ENCODE assay signal across 11 mouse cellular contexts in the genomic region with DNA sequence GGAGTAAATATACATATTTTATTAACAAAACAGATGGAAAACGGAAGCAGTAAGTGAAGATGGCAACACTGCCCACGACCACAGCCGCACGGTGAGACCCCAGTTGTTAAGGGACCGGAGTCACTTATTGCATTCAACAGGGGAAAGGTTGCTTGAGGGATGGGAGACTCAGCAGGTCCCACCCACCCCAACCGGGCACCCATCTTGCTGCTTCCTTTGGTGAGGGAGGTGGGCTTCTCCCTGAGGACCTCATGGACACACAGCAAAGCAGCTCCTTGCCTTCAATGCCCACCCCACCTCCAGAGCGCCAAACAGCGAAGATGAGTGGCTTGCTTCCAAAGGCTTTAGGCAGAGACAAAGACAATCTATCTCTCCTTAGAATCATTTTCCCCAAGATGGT. TPM values are rescaled to one million over a fixed set of nuclear protein-coding genes. Genes with fewer than 3 reads are reported as not detected.
A peak's percentile ranks its signal among the peaks of the same experiment; 100 is the strongest.
DNase-seq lines count a peak whose midpoint lies in the region; ATAC-seq and TF ChIP-seq lines count a peak whose summit lies in the region.
"Had no signal": no experiment of that assay in that cellular context is flagged by ENCODE, and none has a peak within 500 bp of the region (broad histone marks: within the 10 kb centered on the region; RNA-seq: fewer than 3 reads in every experiment).

No protein-coding gene starts in this region.

- intact Hi-C loops in gastrocnemius, adult 2 months (cut with DNase I) = no loop called here

- no peak overlapping the region for H3K4me3 ChIP-seq in gastrocnemius, adult 2 months
- H3K4me3 ChIP-seq in kidney, embryonic 14.5 days (ENCODE audit: low read length) = no peak overlapping the region
- no peak overlapping the region for H3K4me3 ChIP-seq in midbrain, embryonic 16.5 days (ENCODE audit: low read depth, low read length)
- no peak overlapping the region for H3K4me3 ChIP-seq in midbrain, embryonic 15.5 days
- no peak overlapping the region for H3K4me3 ChIP-seq in stomach, embryonic 16.5 days (replicated peaks; ENCODE audit: low read length)

- ATAC-seq in kidney, embryonic 14.5 days (ENCODE audit: low FRiP score, low TSS enrichment) = no peak
- ATAC-seq in midbrain, embryonic 16.5 days = no peak
- ATAC-seq in midbrain, embryonic 15.5 days (replicated peaks) = no peak
- no peak for ATAC-seq in stomach, embryonic 16.5 days (ENCODE audit: insufficient read depth, low FRiP score)

- no peaks in the 10 kb centered on the region for H3K9me3 ChIP-seq in kidney, embryonic 14.5 days (ENCODE audit: control insufficient read depth, low read length)
- H3K9me3 ChIP-seq in midbrain, embryonic 16.5 days (replicated peaks; ENCODE audit: control insufficient read depth, low read length, poor library complexity, severe bottlenecking) = no peaks in the 10 kb centered on the region
- no peaks in the 10 kb centered on the region for H3K9me3 ChIP-seq in midbrain, embryonic 15.5 days
- H3K9me3 ChIP-seq in stomach, embryonic 16.5 days (replicated peaks; ENCODE audit: control insufficient read depth, low read length) = no peaks in the 10 kb centered on the region
- H3K9me3 ChIP-seq: megakaryocyte, embryonic 14.5 days had no signal

- WGBS in kidney, embryonic 14.5 days = 91% methylated on average over 8 of the region's 8 CpGs
- WGBS in midbrain, embryonic 16.5 days = 91% methylated on average over 8 of the region's 8 CpGs
- 90% methylated on average over 8 of the region's 8 CpGs for WGBS in midbrain, embryonic 15.5 days
- WGBS in stomach, embryonic 16.5 days = 83% methylated on average over 8 of the region's 8 CpGs

- peak overlapping the region; percentile 93 for H3K27ac ChIP-seq in gastrocnemius, adult 2 months
- peak overlapping the region; percentile 95 for H3K27ac ChIP-seq in kidney, embryonic 14.5 days (ENCODE audit: low read depth, low read length)
- 0 out of 2 replicates have a peak overlapping the region, but pooled peaks have one; percentile 32 for H3K27ac ChIP-seq in midbrain, embryonic 16.5 days (ENCODE audit: low read length)
- no peak overlapping the region for H3K27ac ChIP-seq in midbrain, embryonic 15.5 days
- H3K27ac ChIP-seq in stomach, embryonic 16.5 days (ENCODE audit: low read length) = peak overlapping the region; percentile 96

- DNase-seq in gastrocnemius, adult 2 months = no peak
- DNase-seq in gastrocnemius, adult 18-20 months (ENCODE audit: low spot score) = no peak
- no peak for DNase-seq in kidney, adult 9 months
- no peak for DNase-seq in embryo, embryonic 10.5 days (ENCODE audit: low spot score)
- DNase-seq: B cell, adult 2 months; thymus, postnatal 36 days had no signal

- H3K9ac ChIP-seq in kidney, embryonic 14.5 days (ENCODE audit: low read depth, low read length) = no peak overlapping the region
- H3K9ac ChIP-seq in midbrain, embryonic 16.5 days (ENCODE audit: low read depth, low read length) = no peak overlapping the region
- no peak overlapping the region for H3K9ac ChIP-seq in midbrain, embryonic 15.5 days
- no peak overlapping the region for H3K9ac ChIP-seq in stomach, embryonic 16.5 days (ENCODE audit: low read length)

- H3K4me1 ChIP-seq in kidney, embryonic 14.5 days (ENCODE audit: control insufficient read depth, insufficient read depth, low read length) = peaks cover 16% of the 10 kb centered on the region; the same call in 1 of the 2 replicates
- H3K4me1 ChIP-seq in midbrain, embryonic 16.5 days (ENCODE audit: control insufficient read depth, insufficient read depth, low read length) = peaks cover 16% of the 10 kb centered on the region
- H3K4me1 ChIP-seq in midbrain, embryonic 15.5 days = peaks cover 22% of the 10 kb centered on the region
- peaks cover 15% of the 10 kb centered on the region; the same call in 1 of the 2 replicates for H3K4me1 ChIP-seq in stomach, embryonic 16.5 days (ENCODE audit: control insufficient read depth, insufficient read depth, low read length)

- H3K4me2 ChIP-seq in kidney, embryonic 14.5 days (replicated peaks; ENCODE audit: low read depth, low read length) = no peak overlapping the region
- no peak overlapping the region for H3K4me2 ChIP-seq in midbrain, embryonic 16.5 days (ENCODE audit: low read length)
- H3K4me2 ChIP-seq in midbrain, embryonic 15.5 days = no peak overlapping the region
- H3K4me2 ChIP-seq in stomach, embryonic 16.5 days (ENCODE audit: low read depth, low read length) = no peak overlapping the region

- peaks cover 37% of the 10 kb centered on the region for H3K36me3 ChIP-seq in kidney, embryonic 14.5 days (ENCODE audit: control insufficient read depth, insufficient read depth, low read length)
- peaks cover 21% of the 10 kb centered on the region for H3K36me3 ChIP-seq in midbrain, embryonic 16.5 days (ENCODE audit: control insufficient read depth, insufficient read depth, low read length)
- peaks cover 23% of the 10 kb centered on the region for H3K36me3 ChIP-seq in midbrain, embryonic 15.5 days (replicated peaks)
- H3K36me3 ChIP-seq in stomach, embryonic 16.5 days (ENCODE audit: control insufficient read depth, insufficient read depth, low read length) = peaks cover 9% of the 10 kb centered on the region

- no peaks in the 10 kb centered on the region for H3K27me3 ChIP-seq in kidney, embryonic 14.5 days (ENCODE audit: control insufficient read depth, insufficient read depth, low read length)
- no peaks in the 10 kb centered on the region for H3K27me3 ChIP-seq in midbrain, embryonic 16.5 days (ENCODE audit: control insufficient read depth, insufficient read depth, low read depth, low read length)
- H3K27me3 ChIP-seq in midbrain, embryonic 15.5 days (replicated peaks) = no peaks in the 10 kb centered on the region
- no peaks in the 10 kb centered on the region for H3K27me3 ChIP-seq in stomach, embryonic 16.5 days (ENCODE audit: control insufficient read depth, insufficient read depth, low read length)

- TF ChIP-seq CTCF in gastrocnemius, adult 2 months (IDR thresholded peaks at IDR 0.05) = no peak

RNA-seq across cellular contexts. Expression of gene Dtx3, which starts 1.6 kb away (rescaled TPM):
- total RNA-seq in gastrocnemius, adult 2 months (2021) = 10 to 100 TPM; 20.8 to 25.6 TPM
- 10 to 100 TPM; 20.0 to 27.3 TPM for total RNA-seq in gastrocnemius, adult 18-20 months (2021)
- polyA plus RNA-seq in kidney, embryonic 14.5 days (2014; fragmentation: Nextera tagmentation; extraction: Ambion mirVana) = 107 and 117 TPM in 2 replicates
- polyA plus RNA-seq in midbrain, embryonic 16.5 days (2015; fragmentation: Nextera tagmentation; extraction: Ambion mirVana) = 254 and 255 TPM in 2 replicates
- 288 and 297 TPM in 2 replicates for polyA plus RNA-seq in midbrain, embryonic 15.5 days (2015; fragmentation: Nextera tagmentation; extraction: Ambion mirVana)
- 68.6 and 79.4 TPM in 2 replicates for polyA plus RNA-seq in stomach, embryonic 16.5 days (2015; fragmentation: Nextera tagmentation; extraction: Ambion mirVana)

RNA-seq across cellular contexts. Expression of gene Arhgef25, which starts 7.2 kb away (rescaled TPM):
- total RNA-seq in gastrocnemius, adult 2 months (2021) = 1 to 10 TPM; 8.5 to 8.8 TPM
- 1 to 10 TPM; 7.4 to 9.5 TPM for total RNA-seq in gastrocnemius, adult 18-20 months (2021)
- polyA plus RNA-seq in kidney, embryonic 14.5 days (2014; fragmentation: Nextera tagmentation; extraction: Ambion mirVana) = 31.0 and 32.9 TPM in 2 replicates
- polyA plus RNA-seq in midbrain, embryonic 16.5 days (2015; fragmentation: Nextera tagmentation; extraction: Ambion mirVana) = 19.6 and 20.2 TPM in 2 replicates
- 20.6 and 21.9 TPM in 2 replicates for polyA plus RNA-seq in midbrain, embryonic 15.5 days (2015; fragmentation: Nextera tagmentation; extraction: Ambion mirVana)
- 71.3 and 77.0 TPM in 2 replicates for polyA plus RNA-seq in stomach, embryonic 16.5 days (2015; fragmentation: Nextera tagmentation; extraction: Ambion mirVana)

RNA-seq across cellular contexts. Expression of gene Pip4k2c, which starts 14.3 kb away (rescaled TPM):
- total RNA-seq in gastrocnemius, adult 2 months (2021) = 1 to 10 TPM; 7.6 to 7.9 TPM
- total RNA-seq in gastrocnemius, adult 18-20 months (2021) = 1 to 10 TPM; 7.4 to 8.2 TPM
- polyA plus RNA-seq in kidney, embryonic 14.5 days (2014; fragmentation: Nextera tagmentation; extraction: Ambion mirVana) = 19.2 and 31.0 TPM in 2 replicates
- 16.9 and 18.4 TPM in 2 replicates for polyA plus RNA-seq in midbrain, embryonic 16.5 days (2015; fragmentation: Nextera tagmentation; extraction: Ambion mirVana)
- 17.9 and 18.7 TPM in 2 replicates for polyA plus RNA-seq in midbrain, embryonic 15.5 days (2015; fragmentation: Nextera tagmentation; extraction: Ambion mirVana)
- polyA plus RNA-seq in stomach, embryonic 16.5 days (2015; fragmentation: Nextera tagmentation; extraction: Ambion mirVana) = 33.5 and 34.4 TPM in 2 replicates

RNA-seq across cellular contexts. Expression of gene Slc26a10, which starts 16.7 kb away (rescaled TPM):
- 1 to 10 TPM; 4.1 to 5.4 TPM for total RNA-seq in gastrocnemius, adult 2 months (2021)
- 1 to 10 TPM; 1.6 to 2.9 TPM for total RNA-seq in gastrocnemius, adult 18-20 months (2021)
- 2.0 and 2.3 TPM in 2 replicates for polyA plus RNA-seq in kidney, embryonic 14.5 days (2014; fragmentation: Nextera tagmentation; extraction: Ambion mirVana)
- polyA plus RNA-seq in midbrain, embryonic 16.5 days (2015; fragmentation: Nextera tagmentation; extraction: Ambion mirVana) = 1.1 and 1.2 TPM in 2 replicates
- polyA plus RNA-seq in midbrain, embryonic 15.5 days (2015; fragmentation: Nextera tagmentation; extraction: Ambion mirVana) = 0.94 and 0.98 TPM in 2 replicates
- 1.2 and 1.4 TPM in 2 replicates for polyA plus RNA-seq in stomach, embryonic 16.5 days (2015; fragmentation: Nextera tagmentation; extraction: Ambion mirVana)

RNA-seq across cellular contexts. Expression of gene B4galnt1, which starts 32.1 kb away (rescaled TPM):
- under 1 TPM; 0.66 to 0.89 TPM for total RNA-seq in gastrocnemius, adult 2 months (2021)
- total RNA-seq in gastrocnemius, adult 18-20 months (2021) = under 1 TPM; 0.39 to 0.93 TPM
- polyA plus RNA-seq in kidney, embryonic 14.5 days (2014; fragmentation: Nextera tagmentation; extraction: Ambion mirVana) = 6.2 and 8.7 TPM in 2 replicates
- polyA plus RNA-seq in midbrain, embryonic 16.5 days (2015; fragmentation: Nextera tagmentation; extraction: Ambion mirVana) = 60.7 and 71.7 TPM in 2 replicates
- polyA plus RNA-seq in midbrain, embryonic 15.5 days (2015; fragmentation: Nextera tagmentation; extraction: Ambion mirVana) = 62.2 and 62.3 TPM in 2 replicates
- polyA plus RNA-seq in stomach, embryonic 16.5 days (2015; fragmentation: Nextera tagmentation; extraction: Ambion mirVana) = 29.3 and 34.3 TPM in 2 replicates
